ENCODE assay signal across 24 mouse cellular contexts in the genomic region with DNA sequence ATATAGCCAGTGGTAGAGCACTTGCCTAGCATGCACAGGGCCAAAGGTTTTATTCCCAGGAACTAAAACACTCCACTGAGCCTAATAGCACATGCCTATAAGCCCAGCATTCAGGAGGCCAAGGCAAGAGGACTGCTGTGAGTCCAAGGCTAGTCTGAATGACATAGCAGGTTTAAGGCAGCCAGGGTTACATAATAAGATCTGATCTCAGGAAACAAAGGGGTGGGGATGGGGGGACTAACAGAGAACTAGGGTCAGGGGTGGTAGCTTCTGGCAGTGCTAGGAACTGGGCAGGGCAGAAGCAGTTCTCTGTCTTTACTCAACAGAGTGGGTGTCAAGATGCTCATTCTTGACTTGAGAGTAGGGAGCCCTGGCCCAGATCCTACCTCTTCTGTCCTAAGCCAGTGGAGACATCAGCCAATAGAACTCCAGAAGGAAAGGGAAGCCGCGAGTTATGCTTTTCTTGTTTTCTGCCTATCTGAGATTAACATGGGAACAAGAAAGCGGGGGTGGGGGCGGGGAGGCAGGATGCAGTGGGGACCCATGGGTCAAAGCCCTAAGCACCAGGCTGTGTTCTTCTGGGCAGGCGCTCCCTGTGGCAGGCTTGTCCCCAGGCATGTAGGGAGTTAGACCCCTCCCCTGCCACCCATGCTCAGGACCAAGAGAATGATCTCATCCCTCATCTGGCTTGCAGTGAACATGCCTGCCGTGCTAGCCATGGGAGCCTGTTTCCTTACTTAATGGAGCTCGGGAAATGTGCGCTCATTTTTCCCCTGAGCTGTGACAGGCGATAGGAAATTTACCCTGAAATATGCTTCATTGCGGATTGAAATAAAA. TPM values are rescaled to one million over a fixed set of nuclear protein-coding genes. Genes with fewer than 3 reads are reported as not detected.
DNase-seq lines count a peak whose midpoint lies in the region; ATAC-seq and TF ChIP-seq lines count a peak whose summit lies in the region.
"Had no signal": no experiment of that assay in that cellular context is flagged by ENCODE, and none has a peak within 500 bp of the region (broad histone marks: within the 10 kb centered on the region; RNA-seq: fewer than 3 reads in every experiment).

No protein-coding gene starts in this region.

- intact Hi-C loops in heart, postnatal 10 days (cut with DNase I) = no loop called here

- no peaks in the 10 kb centered on the region for H3K36me3 ChIP-seq in midbrain, postnatal 0 days (ENCODE audit: insufficient read depth, low read length)
- H3K36me3 ChIP-seq in midbrain, embryonic 16.5 days (ENCODE audit: control insufficient read depth, insufficient read depth, low read length) = no peaks in the 10 kb centered on the region
- no peaks in the 10 kb centered on the region for H3K36me3 ChIP-seq in hindbrain, embryonic 14.5 days (replicated peaks; ENCODE audit: control insufficient read depth, insufficient read depth)
- no peaks in the 10 kb centered on the region for H3K36me3 ChIP-seq in stomach, embryonic 15.5 days
- H3K36me3 ChIP-seq: forebrain, embryonic 10.5 days; limb, embryonic 15.5 days; liver, embryonic 15.5 days had no signal

- H3K27ac ChIP-seq in midbrain, postnatal 0 days (ENCODE audit: low read depth, low read length) = no peak overlapping the region
- H3K27ac ChIP-seq in midbrain, embryonic 16.5 days (ENCODE audit: low read length) = no peak overlapping the region
- peak overlapping the region; percentile 17 for H3K27ac ChIP-seq in hindbrain, embryonic 14.5 days
- peak overlapping the region; percentile 54 for H3K27ac ChIP-seq in stomach, embryonic 15.5 days
- H3K27ac ChIP-seq: forebrain, embryonic 10.5 days; gastrocnemius, adult 2 months; layer of hippocampus, adult 2 months; limb, embryonic 15.5 days; liver, embryonic 15.5 days had no signal

- no peaks in the 10 kb centered on the region for H3K27me3 ChIP-seq in midbrain, postnatal 0 days (ENCODE audit: insufficient read depth, low read length)
- no peaks in the 10 kb centered on the region for H3K27me3 ChIP-seq in midbrain, embryonic 16.5 days (ENCODE audit: control insufficient read depth, insufficient read depth, low read depth, low read length)
- no peaks in the 10 kb centered on the region for H3K27me3 ChIP-seq in hindbrain, embryonic 14.5 days (ENCODE audit: control insufficient read depth, insufficient read depth, low read length)
- H3K27me3 ChIP-seq in stomach, embryonic 15.5 days (replicated peaks) = no peaks in the 10 kb centered on the region
- H3K27me3 ChIP-seq: limb, embryonic 15.5 days had no signal

- H3K4me2 ChIP-seq in midbrain, postnatal 0 days (ENCODE audit: low read depth, low read length, poor library complexity, severe bottlenecking) = no peak overlapping the region
- H3K4me2 ChIP-seq in midbrain, embryonic 16.5 days (ENCODE audit: low read length) = no peak overlapping the region
- no peak overlapping the region for H3K4me2 ChIP-seq in hindbrain, embryonic 14.5 days (replicated peaks)
- H3K4me2 ChIP-seq in stomach, embryonic 15.5 days = no peak overlapping the region
- H3K4me2 ChIP-seq: limb, embryonic 15.5 days; liver, embryonic 15.5 days had no signal

- H3K4me3 ChIP-seq in midbrain, postnatal 0 days (ENCODE audit: low read depth, low read length) = no peak overlapping the region
- H3K4me3 ChIP-seq in midbrain, embryonic 16.5 days (ENCODE audit: low read depth, low read length) = no peak overlapping the region
- no peak overlapping the region for H3K4me3 ChIP-seq in hindbrain, embryonic 14.5 days (replicated peaks; ENCODE audit: low read length)
- no peak overlapping the region for H3K4me3 ChIP-seq in stomach, embryonic 15.5 days (replicated peaks)
- H3K4me3 ChIP-seq: forebrain, embryonic 10.5 days; gastrocnemius, adult 2 months; layer of hippocampus, adult 2 months; limb, embryonic 15.5 days; liver, embryonic 15.5 days had no signal

- WGBS in midbrain, postnatal 0 days = 73% methylated on average over 10 of the region's 10 CpGs
- WGBS in midbrain, embryonic 16.5 days = 83% methylated on average over 10 of the region's 10 CpGs
- 62% methylated on average over 10 of the region's 10 CpGs for WGBS in hindbrain, embryonic 14.5 days
- WGBS in stomach, embryonic 15.5 days = 51% methylated on average over 10 of the region's 10 CpGs

- no peak for TF ChIP-seq CTCF in midbrain, postnatal 0 days (IDR thresholded peaks at IDR 0.05)

- no peaks in the 10 kb centered on the region for H3K4me1 ChIP-seq in midbrain, postnatal 0 days (ENCODE audit: insufficient read depth, low read length)
- no peaks in the 10 kb centered on the region for H3K4me1 ChIP-seq in midbrain, embryonic 16.5 days (ENCODE audit: control insufficient read depth, insufficient read depth, low read length)
- peaks cover 12% of the 10 kb centered on the region for H3K4me1 ChIP-seq in hindbrain, embryonic 14.5 days (replicated peaks; ENCODE audit: control insufficient read depth, insufficient read depth, low read length)
- H3K4me1 ChIP-seq in stomach, embryonic 15.5 days = peaks cover 14% of the 10 kb centered on the region; the same call in 1 of the 2 replicates
- H3K4me1 ChIP-seq: forebrain, embryonic 10.5 days; limb, embryonic 15.5 days; liver, embryonic 15.5 days had no signal

- peak; percentile 10 to 12 for DNase-seq in heart, postnatal 10 days
- DNase-seq in heart, adult 8-10 months (ENCODE audit: low spot score) = no peak
- DNase-seq in midbrain, postnatal 0 days (ENCODE audit: low spot score) = peak; percentile 30
- no peak for DNase-seq in hindbrain, embryonic 14.5 days (ENCODE audit: low spot score)
- no peak for DNase-seq in right cerebral cortex, postnatal 25 days
- DNase-seq in cerebellum, postnatal 10 days = no peak
- DNase-seq: cerebellum, adult 18-20 months; cerebellum, postnatal 36 days; gastrocnemius, adult 2 months; heart, postnatal 4 days; kidney, postnatal 14 days; layer of hippocampus, postnatal 36 days; lung, postnatal 10 days; right cerebral cortex, postnatal 4 days; thymus, adult 18-20 months had no signal

- H3K9me3 ChIP-seq in midbrain, postnatal 0 days (ENCODE audit: low read length) = no peaks in the 10 kb centered on the region
- no peaks in the 10 kb centered on the region for H3K9me3 ChIP-seq in midbrain, embryonic 16.5 days (replicated peaks; ENCODE audit: control insufficient read depth, low read length, poor library complexity, severe bottlenecking)
- H3K9me3 ChIP-seq in hindbrain, embryonic 14.5 days (ENCODE audit: control insufficient read depth, low read length) = no peaks in the 10 kb centered on the region
- H3K9me3 ChIP-seq in stomach, embryonic 15.5 days = no peaks in the 10 kb centered on the region
- H3K9me3 ChIP-seq: forebrain, embryonic 10.5 days; limb, embryonic 15.5 days; liver, embryonic 15.5 days had no signal

- no peak overlapping the region for H3K9ac ChIP-seq in midbrain, postnatal 0 days (replicated peaks; ENCODE audit: low read length, poor library complexity, severe bottlenecking)
- no peak overlapping the region for H3K9ac ChIP-seq in midbrain, embryonic 16.5 days (ENCODE audit: low read depth, low read length)
- H3K9ac ChIP-seq in hindbrain, embryonic 14.5 days = no peak overlapping the region
- no peak overlapping the region for H3K9ac ChIP-seq in stomach, embryonic 15.5 days
- H3K9ac ChIP-seq: limb, embryonic 15.5 days; liver, embryonic 15.5 days had no signal

- no peak for ATAC-seq in midbrain, postnatal 0 days (ENCODE audit: low FRiP score)
- no peak for ATAC-seq in midbrain, embryonic 16.5 days
- ATAC-seq in hindbrain, embryonic 14.5 days (ENCODE audit: low FRiP score) = peak; percentile 48; the same call in 1 of the 2 replicates
- no peak for ATAC-seq in stomach, embryonic 15.5 days (ENCODE audit: insufficient read depth, low FRiP score, low read depth)

RNA-seq across cellular contexts. Expression of gene Syt2, which starts 25.0 kb away (rescaled TPM):
- total RNA-seq in heart, postnatal 10 days (2021) = under 1 TPM in 1 of 2 experiments, not detected in 1; 0.31 TPM
- total RNA-seq in heart, adult 8-10 months (2022) = under 1 TPM in 1 of 4 experiments, not detected in 3; 0.30 TPM
- total RNA-seq in midbrain, postnatal 0 days (2014; rRNA removed) = 18.9 and 19.0 TPM in 2 replicates
- polyA plus RNA-seq in midbrain, postnatal 0 days (2015; fragmentation: Nextera tagmentation; extraction: Ambion mirVana) = 6.2 and 6.8 TPM in 2 replicates
- polyA plus RNA-seq in midbrain, embryonic 16.5 days (2015; fragmentation: Nextera tagmentation; extraction: Ambion mirVana) = 2.3 and 4.1 TPM in 2 replicates
- 10.1 and 10.5 TPM in 2 replicates for polyA plus RNA-seq in hindbrain, embryonic 14.5 days (2014; fragmentation: Nextera tagmentation; extraction: Ambion mirVana)
- 1.8 and 2.8 TPM in 2 replicates for polyA plus RNA-seq in stomach, embryonic 15.5 days (2015; fragmentation: Nextera tagmentation; extraction: Ambion mirVana)
- total RNA-seq: CH12.LX; gastrocnemius, adult 2 months; MEL; neutrophil, adult 5-6 weeks had no signal

Comparison
In these comparisons a context has a peak if more than half of its experiments do, and no peak if none do; other contexts are left out.
1. DNase-seq: peak in heart, postnatal 10 days (2 of 2) and midbrain, postnatal 0 days (single experiment); none in heart, adult 8-10 months (single experiment), hindbrain, embryonic 14.5 days (single experiment), right cerebral cortex, postnatal 25 days (single experiment) and cerebellum, postnatal 10 days (0 of 2).
2. H3K27ac ChIP-seq: peak in hindbrain, embryonic 14.5 days (single experiment) and stomach, embryonic 15.5 days (single experiment); none in midbrain, postnatal 0 days (single experiment) and midbrain, embryonic 16.5 days (single experiment).